Mouse (Mus musculus) thymus, adult 2 months (tissue): ENCODE data around the gene Naif1.

ENCODE experiments used
- CTCF ChIP-seq: fragments of 200-500 bp; IDR thresholded peaks from 2 replicates; pipeline ENCODE4 v1.5.1; 2012; ENCODE audit warnings: mild to moderate bottlenecking, control low read depth, low read length, moderate library complexity, borderline replicate concordance; ENCODE audit not compliant: control insufficient read depth, poor library complexity, insufficient read depth; ENCODE audit errors: extremely low read depth
- POLR2A ChIP-seq: fragments of 200-500 bp; IDR thresholded peaks from 2 replicates; pipeline ENCODE4 v1.6.1; 2012; ENCODE audit warnings: mild to moderate bottlenecking, low read length, control low read depth, moderate library complexity; ENCODE audit not compliant: control insufficient read depth, poor library complexity, insufficient read depth; ENCODE audit errors: extremely low read depth

- no peak for TF ChIP-seq POLR2A
- no peak for TF ChIP-seq CTCF
These were observed 4.7 kb upstream of the Naif1 start for GRCm38 (mm10) chr2:32445535-32445934.
